Mouse (Mus musculus): Measurements from ENCODE around the gene Psg19. TPM values are rescaled to one million over a fixed set of nuclear protein-coding genes. Genes with fewer than 3 reads are reported as not detected.
"Not testable (repeated sequence)": the region's sequence is repeated elsewhere in the genome, so short reads cannot be mapped to it uniquely, and the experiment has no call there.

The Psg19 gene
- polyA plus RNA-seq, 1 experiment from 2014 or later = not detected

DNA sequence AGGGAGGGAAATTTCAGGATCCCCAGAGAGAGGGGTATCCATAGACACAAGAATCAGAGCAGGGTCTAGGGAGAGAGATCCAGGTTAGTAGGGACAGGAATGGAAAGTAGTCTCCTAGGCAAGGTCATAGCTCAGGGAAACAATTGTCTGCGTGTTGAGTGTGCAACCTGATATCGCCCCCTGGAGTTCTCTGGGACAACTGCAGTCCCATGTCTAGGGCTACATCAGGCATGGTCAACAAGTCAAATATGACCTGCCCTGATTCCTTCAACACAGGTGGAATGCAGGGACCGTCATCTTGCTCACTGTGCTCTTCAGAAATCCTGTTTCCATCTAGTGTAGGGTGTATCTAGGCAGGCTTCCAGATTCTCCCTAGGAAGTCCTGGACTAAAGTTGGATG, 809 bp upstream of the Psg19 start:
- Histone ChIP-seq H3K9me3 (no peaks in the 10 kb centered on the region), H3K27me3 (replicated peaks) (no peaks in the 10 kb centered on the region), H3K4me2 (replicated peaks) (no peak overlapping the region), H3K9ac (no peak overlapping the region), H3K27ac (no peak overlapping the region), H3K4me1 (no peaks in the 10 kb centered on the region), H3K4me3 (no peak overlapping the region), H3K36me3 (no peaks in the 10 kb centered on the region)
- WGBS = 40% methylated on average over 3 of the region's 3 CpGs
- ATAC-seq (ENCODE audit: low FRiP score, low read depth) = no peak

- not testable (repeated sequence) for H3K36me3 ChIP-seq; H3K9ac ChIP-seq; H3K9me3 ChIP-seq; ATAC-seq (ENCODE audit: low FRiP score, low read depth); H3K27ac ChIP-seq; H3K4me3 ChIP-seq; H3K4me1 ChIP-seq; H3K4me2 ChIP-seq (replicated peaks); H3K27me3 ChIP-seq (replicated peaks)
Observed at GRCm38 (mm10) chr7:18790671-18791070, 7.6 kb downstream of the Psg19 start.

DNA sequence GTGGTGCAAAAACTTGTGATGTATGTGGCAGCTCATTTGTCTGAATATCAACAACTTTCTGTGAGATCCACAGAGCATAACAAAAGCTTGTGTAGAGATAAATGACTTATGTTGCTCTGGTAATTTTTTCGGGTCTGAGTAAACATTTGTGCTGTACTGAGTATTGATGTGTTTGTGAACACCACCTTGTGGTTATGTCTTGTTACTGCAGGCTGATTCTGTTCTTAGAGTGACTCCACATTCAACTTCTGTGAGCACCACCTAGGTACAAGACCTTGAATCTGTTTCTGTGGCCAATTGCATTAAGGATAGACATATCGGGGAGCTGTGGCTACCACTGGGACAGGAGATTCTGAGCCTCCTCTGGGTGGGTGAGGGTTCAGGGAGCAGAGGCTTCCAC, 17.0 kb downstream of the Psg19 start:
- H3K9ac ChIP-seq = not testable (repeated sequence)

DNA sequence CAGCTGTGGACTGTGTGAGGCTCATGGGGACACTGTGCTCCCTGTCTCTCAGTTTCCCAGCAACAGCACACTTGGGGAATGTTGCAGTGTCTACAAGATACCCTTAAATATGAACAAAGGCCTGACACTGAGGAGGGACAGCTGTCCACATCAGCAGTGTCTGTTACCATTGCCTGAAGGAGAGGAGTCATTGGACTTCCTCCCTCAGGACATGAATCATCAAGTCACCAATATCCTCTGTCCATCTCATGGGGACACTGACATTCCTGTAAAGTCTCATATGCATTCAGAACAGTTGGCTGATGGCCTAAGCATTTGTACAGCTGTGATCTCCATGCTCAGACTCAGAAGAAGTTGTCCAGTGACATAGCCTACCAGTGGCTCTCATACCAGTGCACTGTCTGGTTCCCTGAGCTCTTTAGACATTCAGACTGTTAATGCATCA, 19.0 kb downstream of the Psg19 start:
- H3K4me1 ChIP-seq = no peaks in the 10 kb centered on the region
- H3K4me3 ChIP-seq = no peak overlapping the region
- H3K27me3 ChIP-seq (replicated peaks) = no peaks in the 10 kb centered on the region
- no peak for ATAC-seq (ENCODE audit: low FRiP score, low read depth)
- no peaks in the 10 kb centered on the region for H3K36me3 ChIP-seq
- no peak overlapping the region for H3K27ac ChIP-seq
- no peak overlapping the region for H3K9ac ChIP-seq
- H3K4me2 ChIP-seq (replicated peaks) = no peak overlapping the region
- H3K9me3 ChIP-seq = no peaks in the 10 kb centered on the region

More for the DNA sequence above, 17.0 kb downstream of the Psg19 start:
- H3K27me3 ChIP-seq (replicated peaks); H3K36me3 ChIP-seq; H3K4me1 ChIP-seq; H3K4me2 ChIP-seq (replicated peaks); ATAC-seq (ENCODE audit: low FRiP score, low read depth); H3K9me3 ChIP-seq; H3K4me3 ChIP-seq; H3K27ac ChIP-seq: not testable (repeated sequence)
- WGBS = 57% methylated on average over 2 of the region's 2 CpGs

GRCm38 (mm10) chr7:18762885-18763284, 35.4 kb downstream of the Psg19 start:
- H3K36me3 ChIP-seq; H3K27ac ChIP-seq; H3K4me1 ChIP-seq; H3K9me3 ChIP-seq; H3K4me2 ChIP-seq (replicated peaks); H3K4me3 ChIP-seq; H3K9ac ChIP-seq; H3K27me3 ChIP-seq (replicated peaks); ATAC-seq (ENCODE audit: low FRiP score, low read depth): not testable (repeated sequence)
- 40% methylated on average over 1 of the region's 2 CpGs for WGBS

DNA sequence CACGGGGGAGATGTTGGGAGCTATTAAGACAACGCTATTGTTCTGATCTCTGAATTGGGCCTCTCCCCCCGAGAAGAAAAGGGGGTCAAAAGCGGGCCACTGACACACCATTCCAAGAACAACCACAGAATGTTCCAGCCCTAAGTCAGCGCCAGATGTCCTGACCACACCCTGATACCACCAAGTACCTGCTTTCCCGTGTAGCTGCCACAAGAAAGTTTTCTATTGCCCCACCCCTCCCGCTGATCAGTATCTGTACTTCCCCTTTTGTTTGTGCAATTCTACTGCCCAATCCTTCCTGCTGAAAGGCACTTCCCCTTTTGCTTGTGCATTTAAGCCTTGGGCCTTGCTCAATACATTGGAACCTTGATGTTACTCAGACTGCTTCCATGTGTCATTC, 38.2 kb downstream of the Psg19 start:
- H3K27me3 ChIP-seq (replicated peaks); H3K4me2 ChIP-seq (replicated peaks); H3K9me3 ChIP-seq; H3K9ac ChIP-seq; H3K36me3 ChIP-seq; H3K4me3 ChIP-seq; H3K27ac ChIP-seq; ATAC-seq (ENCODE audit: low FRiP score, low read depth); H3K4me1 ChIP-seq: not testable (repeated sequence)
- WGBS = 92% methylated on average over 7 of the region's 7 CpGs

- not testable (repeated sequence) for H3K4me2 ChIP-seq (replicated peaks)
- peak; percentile 65; the same call in 1 of the 2 replicates for ATAC-seq (ENCODE audit: low FRiP score, low read depth)
Observed at GRCm38 (mm10) chr7:18749896-18750477, 48.3 kb downstream of the Psg19 start.

GRCm38 (mm10) chr7:18748994-18749895, 49.1 kb downstream of the Psg19 start:
- H3K36me3 ChIP-seq = no peaks in the 10 kb centered on the region
- H3K9ac ChIP-seq = no peak overlapping the region
- no peak overlapping the region for H3K4me2 ChIP-seq (replicated peaks)
- no peaks in the 10 kb centered on the region for H3K4me1 ChIP-seq
- H3K4me3 ChIP-seq = no peak overlapping the region
- no peak for ATAC-seq (ENCODE audit: low FRiP score, low read depth)
- 13% methylated on average over 6 of the region's 6 CpGs for WGBS
- peaks cover 8% of the 10 kb centered on the region for H3K27me3 ChIP-seq (replicated peaks)
- H3K9me3 ChIP-seq = peaks cover 5% of the 10 kb centered on the region; the same call in 1 of the 2 replicates
- no peak overlapping the region for H3K27ac ChIP-seq

More at GRCm38 (mm10) chr7:18749896-18750477, 48.3 kb downstream of the Psg19 start:
- not testable (repeated sequence) for H3K9ac ChIP-seq; H3K9me3 ChIP-seq; H3K36me3 ChIP-seq; H3K4me3 ChIP-seq; H3K27ac ChIP-seq; H3K4me1 ChIP-seq; H3K27me3 ChIP-seq (replicated peaks)
- 57% methylated on average over 11 of the region's 13 CpGs for WGBS

DNA sequence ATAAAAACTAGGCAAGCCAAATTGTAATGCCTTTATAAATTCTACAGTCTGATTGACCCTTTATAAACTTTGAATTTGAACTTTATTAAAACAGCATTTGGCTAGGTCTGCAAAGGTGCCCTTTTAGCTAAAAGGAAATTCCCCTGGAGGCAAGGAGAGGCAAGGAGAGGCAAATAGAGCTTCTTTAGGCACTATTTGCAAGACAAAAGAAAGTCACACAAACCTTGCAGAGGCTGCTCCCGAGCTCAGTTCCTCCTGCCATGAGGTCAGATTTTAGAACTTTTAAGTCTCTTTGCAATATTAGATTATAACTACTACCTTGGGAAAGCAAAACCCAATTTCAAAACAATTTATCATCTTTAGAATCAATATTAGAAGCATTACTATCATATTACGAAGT, 50.9 kb downstream of the Psg19 start:
- ATAC-seq (ENCODE audit: low FRiP score, low read depth); H3K27ac ChIP-seq; H3K4me3 ChIP-seq; H3K9me3 ChIP-seq; H3K27me3 ChIP-seq (replicated peaks); H3K4me1 ChIP-seq; H3K36me3 ChIP-seq; H3K4me2 ChIP-seq (replicated peaks); H3K9ac ChIP-seq: not testable (repeated sequence)
- 38% methylated on average over 2 of the region's 2 CpGs for WGBS

GRCm38 (mm10) chr7:18746189-18746860, 52.0 kb downstream of the Psg19 start:
- Histone ChIP-seq H3K4me3 (peak overlapping the region; percentile 21), H3K9ac (peak overlapping the region; percentile 35; the same call in 1 of the 2 replicates), H3K9me3 (peaks cover 5% of the 10 kb centered on the region; the same call in 1 of the 2 replicates), H3K27me3 (replicated peaks) (peaks cover 8% of the 10 kb centered on the region), H3K36me3 (no peaks in the 10 kb centered on the region), H3K4me1 (no peaks in the 10 kb centered on the region), H3K27ac (no peak overlapping the region), H3K4me2 (replicated peaks) (peak overlapping the region; percentile 55)
- 10% methylated on average over 20 of the region's 20 CpGs for WGBS
- no peak for ATAC-seq (ENCODE audit: low FRiP score, low read depth)

All from neural tube, embryonic 12.5 days (tissue).